Mouse (Mus musculus): Measurements from ENCODE around the gene Asic4. TPM values are rescaled to one million over a fixed set of nuclear protein-coding genes. Genes with fewer than 3 reads are reported as not detected.

Asic4 gene
- polyA plus RNA-seq (2017; shearing (Covaris generic)) = under 1 TPM in 1 of 2 experiments, not detected in 1; 0.07 TPM

DNA sequence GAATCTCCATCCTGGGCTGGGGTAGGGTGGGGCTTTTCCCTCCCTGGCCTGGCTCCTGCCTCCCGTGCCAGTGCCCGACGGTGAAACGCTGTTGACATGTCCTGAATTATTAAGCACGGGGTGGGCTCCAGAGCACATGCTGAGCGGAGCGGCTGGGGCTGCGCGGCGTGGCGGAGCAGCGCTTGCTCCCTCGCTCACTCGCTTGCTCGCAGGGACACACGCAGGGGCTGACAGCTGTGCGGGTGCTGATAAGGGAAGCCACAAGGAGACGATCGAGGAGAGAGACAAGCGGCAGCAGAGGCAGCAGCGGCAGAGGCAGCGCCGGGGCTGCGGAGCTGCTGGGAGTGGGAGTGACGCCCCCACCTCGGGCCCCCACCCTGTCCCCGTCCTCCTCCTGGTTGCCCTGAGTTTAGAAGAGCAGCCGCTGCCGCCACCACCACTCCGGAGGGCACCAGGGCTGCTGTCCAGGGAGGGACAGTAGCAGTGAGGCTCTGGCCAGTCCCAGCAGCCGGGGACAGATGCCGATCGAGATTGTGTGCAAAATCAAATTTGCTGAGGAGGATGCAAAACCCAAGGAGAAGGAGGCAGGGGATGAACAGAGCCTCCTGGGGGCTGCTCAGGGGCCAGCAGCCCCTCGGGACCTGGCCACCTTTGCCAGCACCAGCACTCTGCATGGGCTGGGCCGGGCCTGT, at the start of gene Asic4:
Asic4 (plus strand) TSS at position 123 of the 692 bp plus-strand sequence.

GRCm38 (mm10) chr1:75435475-75436328, 14.5 kb upstream of the Asic4 start, which contains the start of gene Gmppa:
Gmppa (plus strand) TSS chr1:75435930.

DNA sequence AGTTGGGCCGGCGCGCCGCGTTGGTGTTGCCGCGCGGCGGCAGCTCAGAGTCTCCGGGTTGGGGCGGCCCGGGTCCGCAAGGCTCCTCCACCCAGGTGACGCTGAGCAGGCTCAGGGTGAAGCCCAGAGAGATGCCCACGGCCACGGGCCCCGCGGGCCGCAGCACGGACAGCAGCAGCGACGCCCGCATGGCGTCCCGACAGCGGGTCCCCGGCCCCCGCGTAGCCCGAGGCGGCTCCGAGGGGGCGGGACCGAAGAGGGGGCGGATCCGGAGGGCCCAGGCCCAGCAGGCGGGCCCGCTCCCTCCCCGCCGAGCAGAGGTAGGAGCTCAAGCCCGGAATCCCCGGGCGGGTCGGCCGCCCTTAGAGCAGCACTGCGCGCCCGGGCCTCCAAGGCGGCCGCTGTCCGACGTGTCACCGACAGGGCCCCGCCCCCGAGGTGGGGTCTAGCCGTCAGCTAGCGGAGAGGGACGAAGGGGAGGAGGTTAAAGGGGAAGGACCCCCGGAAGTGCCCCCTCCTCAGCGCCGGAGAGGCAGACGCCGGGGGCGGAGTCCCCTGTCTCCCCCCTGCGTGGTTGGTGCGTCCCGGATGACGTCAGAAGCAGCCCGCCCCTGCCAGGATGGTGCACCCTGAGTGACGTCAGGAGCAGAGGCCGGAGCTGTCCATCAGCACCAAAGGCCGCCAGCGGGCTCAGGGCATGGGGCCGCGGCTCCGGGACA, 28.8 kb downstream of the Asic4 start, which contains the start of the genes Chpf and Tmem198:
Chpf (minus strand) TSS at position 392 of the 719 bp plus-strand sequence.
Tmem198 (plus strand) TSS at position 617 of the 719 bp plus-strand sequence.

DNA sequence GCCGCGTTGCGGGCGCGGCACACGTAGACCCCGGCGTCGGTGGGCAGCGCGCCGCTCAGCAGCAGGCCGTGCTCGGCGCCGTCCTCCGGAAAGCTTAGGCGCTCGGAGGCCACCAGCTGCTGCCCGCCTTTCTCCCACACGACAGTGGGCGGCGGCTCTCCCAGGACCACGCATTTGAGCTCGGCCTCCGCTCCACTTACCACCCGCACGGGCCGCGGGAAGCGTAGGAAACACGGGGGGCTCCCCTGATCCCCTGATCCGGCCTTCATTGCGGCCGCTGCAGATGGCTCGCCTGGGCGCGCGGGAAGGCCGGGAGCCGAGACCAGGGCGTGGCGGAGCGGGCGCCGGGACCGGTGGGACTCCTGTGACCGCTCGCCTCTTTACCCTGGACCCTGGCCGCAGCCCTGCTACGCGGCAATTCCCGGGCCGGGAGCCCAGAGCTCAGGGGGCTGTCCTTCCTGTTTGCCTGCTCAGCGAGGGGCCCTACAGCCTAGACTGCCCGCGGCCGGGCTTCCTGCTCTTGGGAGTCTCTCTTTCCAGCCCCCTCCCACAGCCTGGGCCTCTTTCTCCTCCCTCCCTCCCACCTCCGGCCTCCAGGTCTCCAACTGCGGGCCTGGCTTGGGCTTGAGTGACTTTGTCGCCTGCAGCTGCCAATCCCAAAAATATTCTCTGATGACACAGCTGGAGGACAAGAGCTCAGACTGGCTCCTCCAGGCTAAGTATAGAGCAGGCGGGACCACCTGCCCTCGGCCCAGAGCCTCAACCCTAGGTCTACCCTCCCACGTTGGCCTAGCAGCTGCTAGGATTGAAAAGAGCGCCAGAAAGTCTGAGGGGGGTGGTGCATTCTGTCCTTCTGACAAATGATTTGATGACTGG, 56.0 kb downstream of the Asic4 start, which contains the start of gene Obsl1:
Obsl1 (minus strand) TSS at position 497 of the 876 bp plus-strand sequence.

GRCm38 (mm10) chr1:75507006-75507405, 56.8 kb downstream of the Asic4 start, which contains the start of gene Inha:
Inha (plus strand) TSS chr1:75507077.

GRCm38 (mm10) chr1:75521321-75522031, 71.2 kb downstream of the Asic4 start, which contains the start of gene Stk11ip:
Stk11ip (plus strand) TSS chr1:75521529.

Other genes with a start within 250 kb of the Asic4 start
- 10 to 100 TPM in 1 of 2 experiments, 1 to 10 TPM in 1; 8.6 to 14.6 TPM for gene Glb1l, start 239.6 kb upstream of the Asic4 start, polyA plus RNA-seq (2017; shearing (Covaris generic))
- 100 to 1,000 TPM in 1 of 2 experiments, 10 to 100 TPM in 1; 92.3 to 125 TPM for gene Stk16, start 239.6 kb upstream of the Asic4 start, polyA plus RNA-seq (2017; shearing (Covaris generic))
- 100 to 1,000 TPM; 213 to 315 TPM for gene Tuba4a, start 230.6 kb upstream of the Asic4 start, polyA plus RNA-seq (2017; shearing (Covaris generic))
- gene A630095N17Rik, start 218.3 kb upstream of the Asic4 start, polyA plus RNA-seq (2017; shearing (Covaris generic)) = not detected
- 10 to 100 TPM; 10.8 to 14.4 TPM for gene Dnajb2, start 214.0 kb upstream of the Asic4 start, polyA plus RNA-seq (2017; shearing (Covaris generic))
- under 1 TPM; 0.18 to 0.71 TPM for gene Ptprn, start 185.9 kb upstream of the Asic4 start, polyA plus RNA-seq (2017; shearing (Covaris generic))
- not detected for gene Resp18, start 172.0 kb upstream of the Asic4 start, polyA plus RNA-seq (2017; shearing (Covaris generic))
- 10 to 100 TPM; 71.2 TPM for gene Dnpep, start 132.4 kb upstream of the Asic4 start, polyA plus RNA-seq (2017; shearing (Covaris generic))
- under 1 TPM in 1 of 2 experiments, not detected in 1; 0.16 TPM for gene Des, start 90.1 kb upstream of the Asic4 start, polyA plus RNA-seq (2017; shearing (Covaris generic))
- gene Speg, start 75.1 kb upstream of the Asic4 start, polyA plus RNA-seq (2017; shearing (Covaris generic)) = under 1 TPM; 0.29 to 0.54 TPM
- 10 to 100 TPM; 68.6 to 74.4 TPM for gene Gmppa, start 14.5 kb upstream of the Asic4 start, polyA plus RNA-seq (2017; shearing (Covaris generic))
- gene Chpf, start 28.9 kb downstream of the Asic4 start, polyA plus RNA-seq (2017; shearing (Covaris generic)) = 10 to 100 TPM; 24.7 to 38.0 TPM
- gene Tmem198, start 29.1 kb downstream of the Asic4 start, polyA plus RNA-seq (2017; shearing (Covaris generic)) = 1 to 10 TPM in 1 of 2 experiments, under 1 TPM in 1; 0.98 to 2.0 TPM
- gene Obsl1, start 56.0 kb downstream of the Asic4 start, polyA plus RNA-seq (2017; shearing (Covaris generic)) = under 1 TPM in 1 of 2 experiments, not detected in 1; 0.10 TPM
- gene Inha, start 56.6 kb downstream of the Asic4 start, polyA plus RNA-seq (2017; shearing (Covaris generic)) = not detected
- 10 to 100 TPM; 17.0 to 21.3 TPM for gene Stk11ip, start 71.1 kb downstream of the Asic4 start, polyA plus RNA-seq (2017; shearing (Covaris generic))
- gene Slc4a3, start 95.8 kb downstream of the Asic4 start, polyA plus RNA-seq (2017; shearing (Covaris generic)) = under 1 TPM in 1 of 2 experiments, not detected in 1; 0.05 TPM

All from activated CD4-positive, CD25-positive, alpha-beta regulatory T cell (primary cell).